Mouse (Mus musculus): Measurements from ENCODE around the gene Srms. TPM values are rescaled to one million over a fixed set of nuclear protein-coding genes. Genes with fewer than 3 reads are reported as not detected.
A peak's percentile ranks its signal among the peaks of the same experiment; 100 is the strongest.

Srms gene
- 0.19 and 0.40 TPM in 2 replicates for polyA plus RNA-seq (2015; fragmentation: Nextera tagmentation; extraction: Ambion mirVana)

DNA sequence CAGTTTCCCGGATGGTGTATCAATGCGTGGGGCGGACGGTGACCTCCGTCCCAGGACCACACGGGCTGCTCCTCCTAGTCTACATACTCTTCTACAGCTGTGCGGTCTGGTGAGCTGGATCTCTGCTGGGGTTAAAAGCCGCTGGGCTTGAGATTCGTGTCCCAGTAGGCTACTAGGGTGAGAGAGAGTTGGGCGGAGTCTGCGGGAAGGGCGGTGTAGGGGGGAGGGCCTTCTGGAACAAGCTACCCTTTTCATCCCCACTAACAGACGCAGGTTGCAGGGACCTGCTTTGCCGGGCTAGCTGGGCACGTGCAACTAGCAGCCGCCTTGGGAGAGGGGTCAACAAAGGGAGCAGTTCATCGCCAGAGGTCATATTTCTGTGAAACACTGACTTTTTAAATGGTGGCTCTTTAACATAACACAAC lies at the start of gene Srms:
TSS of gene Srms (minus strand) at position 165 of the 425 bp plus-strand sequence.
- 1% methylated on average over 17 of the region's 17 CpGs for WGBS
- no peak within 1 kb of the TSS for H3K27ac ChIP-seq (ENCODE audit: low read length)
- H3K4me2 ChIP-seq (ENCODE audit: low read depth, low read length), result peak within 1 kb of the TSS; percentile 60
- H3K4me1 ChIP-seq (ENCODE audit: control insufficient read depth, insufficient read depth, low read length), result peaks cover 7% of the 10 kb centered on the region
- no peaks in the 10 kb centered on the region for H3K9me3 ChIP-seq (replicated peaks; ENCODE audit: control insufficient read depth, low read length)
- peak within 1 kb of the TSS; percentile 43 for H3K4me3 ChIP-seq (replicated peaks; ENCODE audit: low read length)
- no peaks in the 10 kb centered on the region for H3K36me3 ChIP-seq (ENCODE audit: control insufficient read depth, insufficient read depth, low read length)
- peaks cover 19% of the 10 kb centered on the region for H3K27me3 ChIP-seq (ENCODE audit: control insufficient read depth, insufficient read depth, low read length)
- ATAC-seq (ENCODE audit: insufficient read depth, low FRiP score), result peak; percentile 62; the same call in 1 of the 2 replicates
- peak within 1 kb of the TSS; percentile 56 for H3K9ac ChIP-seq (ENCODE audit: low read length)

DNA sequence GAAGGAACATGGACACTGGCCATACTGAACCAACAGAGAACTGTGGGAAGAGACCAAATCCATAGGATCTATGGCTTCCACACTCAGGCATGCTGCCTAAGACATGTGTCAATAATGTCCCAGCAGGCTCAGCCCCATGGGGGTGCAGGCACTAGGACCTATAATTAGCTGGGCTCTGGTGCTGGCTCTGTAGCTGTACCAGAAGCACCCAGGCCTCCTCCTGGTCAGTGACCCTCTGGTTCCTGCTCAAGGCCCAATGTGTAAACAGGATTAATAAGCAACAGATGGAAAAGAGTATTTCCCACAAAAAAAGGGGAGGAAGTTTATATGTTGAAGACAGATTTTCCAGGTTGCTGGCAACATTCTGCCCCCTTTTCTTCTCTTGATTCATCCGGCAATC lies 40.3 kb upstream of the Srms start:
- ATAC-seq (ENCODE audit: insufficient read depth, low FRiP score), result no peak
- WGBS, result 78% methylated on average over 1 of the region's 1 CpGs

DNA sequence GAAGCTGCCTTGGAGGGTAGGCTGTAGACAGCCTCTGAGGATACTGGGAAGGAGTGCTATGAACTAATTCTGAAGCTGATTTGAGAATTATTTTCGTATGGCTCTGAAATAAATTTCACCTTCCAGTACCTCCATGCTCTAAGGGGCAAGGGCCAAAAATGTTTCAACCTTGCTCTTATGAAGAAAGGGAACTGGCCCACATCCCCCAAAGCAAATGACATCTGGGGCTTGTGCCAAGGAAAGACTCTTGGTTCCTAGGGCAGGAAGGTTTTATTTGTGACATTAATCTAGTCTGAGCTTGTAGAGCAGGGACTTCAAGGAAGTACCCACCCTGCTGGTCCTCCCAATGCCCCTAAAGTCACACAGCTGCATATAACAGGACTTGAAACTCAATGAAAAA lies 38.9 kb upstream of the Srms start:
- Histone ChIP-seq H3K9me3 (replicated peaks; ENCODE audit: control insufficient read depth, low read length) (no peaks in the 10 kb centered on the region), H3K4me1 (ENCODE audit: control insufficient read depth, insufficient read depth, low read length) (no peaks in the 10 kb centered on the region), H3K36me3 (ENCODE audit: control insufficient read depth, insufficient read depth, low read length) (peaks cover 11% of the 10 kb centered on the region; the same call in 1 of the 2 replicates), H3K4me3 (replicated peaks; ENCODE audit: low read length) (no peak overlapping the region), H3K27ac (ENCODE audit: low read length) (no peak overlapping the region), H3K27me3 (ENCODE audit: control insufficient read depth, insufficient read depth, low read length) (no peaks in the 10 kb centered on the region), H3K4me2 (ENCODE audit: low read depth, low read length) (no peak overlapping the region), H3K9ac (ENCODE audit: low read length) (no peak overlapping the region)
- no peak for ATAC-seq (ENCODE audit: insufficient read depth, low FRiP score)
- WGBS, result 70% methylated on average over 1 of the region's 1 CpGs

More for the DNA sequence above, 40.3 kb upstream of the Srms start:
- Histone ChIP-seq H3K4me2 (ENCODE audit: low read depth, low read length) (no peak overlapping the region), H3K9ac (ENCODE audit: low read length) (no peak overlapping the region), H3K9me3 (replicated peaks; ENCODE audit: control insufficient read depth, low read length) (no peaks in the 10 kb centered on the region), H3K36me3 (ENCODE audit: control insufficient read depth, insufficient read depth, low read length) (peaks cover 15% of the 10 kb centered on the region), H3K27ac (ENCODE audit: low read length) (no peak overlapping the region), H3K4me3 (replicated peaks; ENCODE audit: low read length) (no peak overlapping the region), H3K4me1 (ENCODE audit: control insufficient read depth, insufficient read depth, low read length) (no peaks in the 10 kb centered on the region), H3K27me3 (ENCODE audit: control insufficient read depth, insufficient read depth, low read length) (no peaks in the 10 kb centered on the region)

DNA sequence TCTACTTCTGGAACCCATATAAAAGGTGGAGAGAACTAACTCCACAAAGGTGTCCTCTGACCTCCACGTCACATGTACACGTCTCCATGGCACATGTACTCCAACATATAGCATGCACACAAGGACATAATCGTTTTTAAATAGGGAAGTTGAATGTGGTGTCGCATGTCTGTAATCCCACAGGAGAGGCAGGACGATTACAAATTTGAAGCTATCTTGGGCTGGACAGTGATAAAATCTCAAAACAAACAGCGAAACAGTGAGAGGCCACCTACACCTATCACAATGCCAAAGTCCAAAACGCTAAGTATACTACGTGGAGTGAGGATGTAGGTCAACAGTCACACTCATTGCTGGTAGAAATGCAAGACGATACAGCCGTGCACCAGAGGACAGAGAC lies 36.2 kb upstream of the Srms start:
- peaks cover 11% of the 10 kb centered on the region; the same call in 1 of the 2 replicates for H3K36me3 ChIP-seq (ENCODE audit: control insufficient read depth, insufficient read depth, low read length)
- H3K4me3 ChIP-seq (replicated peaks; ENCODE audit: low read length), result no peak overlapping the region
- H3K27me3 ChIP-seq (ENCODE audit: control insufficient read depth, insufficient read depth, low read length), result no peaks in the 10 kb centered on the region
- no peak overlapping the region for H3K9ac ChIP-seq (ENCODE audit: low read length)
- H3K4me1 ChIP-seq (ENCODE audit: control insufficient read depth, insufficient read depth, low read length), result no peaks in the 10 kb centered on the region
- H3K27ac ChIP-seq (ENCODE audit: low read length), result no peak overlapping the region
- no peaks in the 10 kb centered on the region for H3K9me3 ChIP-seq (replicated peaks; ENCODE audit: control insufficient read depth, low read length)
- ATAC-seq (ENCODE audit: insufficient read depth, low FRiP score), result peak; percentile 78; the same call in 1 of the 2 replicates
- 66% methylated on average over 10 of the region's 10 CpGs for WGBS
- H3K4me2 ChIP-seq (ENCODE audit: low read depth, low read length), result no peak overlapping the region

DNA sequence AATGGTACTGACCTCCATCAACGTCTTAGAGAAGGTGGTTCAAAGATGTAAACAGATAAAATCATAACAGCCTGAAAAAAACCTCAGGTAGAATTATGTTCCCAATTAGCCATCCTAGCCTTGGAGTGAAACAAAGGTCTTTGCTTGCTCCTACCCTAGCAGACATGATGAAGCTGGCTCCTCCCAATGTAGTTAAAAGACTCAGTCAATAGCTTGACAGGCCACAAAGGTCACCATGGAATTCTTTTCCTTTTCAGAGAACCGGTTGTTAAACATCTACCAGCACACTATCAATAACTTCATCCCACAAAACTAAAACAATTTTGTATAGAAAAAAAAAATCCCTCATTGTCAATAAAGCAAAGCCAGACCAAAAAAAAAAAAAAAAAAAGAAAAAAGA lies 32.0 kb upstream of the Srms start:
- 18% methylated on average over 2 of the region's 2 CpGs for WGBS
- Histone ChIP-seq H3K9me3 (replicated peaks; ENCODE audit: control insufficient read depth, low read length) (no peaks in the 10 kb centered on the region), H3K36me3 (ENCODE audit: control insufficient read depth, insufficient read depth, low read length) (no peaks in the 10 kb centered on the region), H3K4me2 (ENCODE audit: low read depth, low read length) (no peak overlapping the region), H3K4me3 (replicated peaks; ENCODE audit: low read length) (no peak overlapping the region), H3K27me3 (ENCODE audit: control insufficient read depth, insufficient read depth, low read length) (no peaks in the 10 kb centered on the region), H3K9ac (ENCODE audit: low read length) (no peak overlapping the region), H3K4me1 (ENCODE audit: control insufficient read depth, insufficient read depth, low read length) (peaks cover 4% of the 10 kb centered on the region), H3K27ac (ENCODE audit: low read length) (no peak overlapping the region)
- no peak for ATAC-seq (ENCODE audit: insufficient read depth, low FRiP score)

DNA sequence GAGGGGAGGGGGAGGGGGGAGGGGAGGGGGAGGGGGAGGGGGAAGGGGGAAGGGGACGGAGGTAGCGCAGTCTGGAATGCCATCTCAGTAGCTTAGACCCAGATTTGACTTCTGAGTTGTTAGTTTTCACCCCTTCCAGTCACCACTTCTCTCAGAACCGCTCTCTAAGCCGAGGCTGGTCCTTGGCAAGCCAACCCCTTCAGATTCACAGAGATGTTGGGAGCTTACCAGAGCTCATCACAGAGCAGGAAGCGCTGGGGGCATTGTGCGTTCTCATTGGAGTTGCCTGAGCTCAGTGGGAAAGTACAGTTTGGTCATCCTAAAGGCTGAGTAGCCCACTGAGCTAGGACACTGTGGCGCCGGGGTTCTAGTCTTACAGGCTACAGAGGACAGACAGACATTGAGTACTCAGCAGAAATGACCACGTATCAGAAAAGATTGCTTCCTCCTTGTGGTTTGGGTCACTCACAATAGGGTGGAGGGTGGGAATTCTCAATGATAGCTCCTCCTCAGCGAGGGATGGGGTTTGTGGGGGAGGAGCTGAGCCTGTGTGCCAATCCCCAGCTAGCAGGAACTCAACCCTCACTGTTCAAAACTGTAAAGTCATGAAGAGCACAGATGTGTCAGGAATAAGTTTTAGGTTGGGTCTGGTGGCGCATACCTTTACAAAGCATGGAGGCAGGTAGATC lies 30.9 kb upstream of the Srms start:
- H3K4me3 ChIP-seq (replicated peaks; ENCODE audit: low read length), result no peak overlapping the region
- H3K4me2 ChIP-seq (ENCODE audit: low read depth, low read length), result peak overlapping the region; percentile 16; the same call in 1 of the 2 replicates
- no peak overlapping the region for H3K9ac ChIP-seq (ENCODE audit: low read length)
- H3K36me3 ChIP-seq (ENCODE audit: control insufficient read depth, insufficient read depth, low read length), result no peaks in the 10 kb centered on the region
- no peaks in the 10 kb centered on the region for H3K27me3 ChIP-seq (ENCODE audit: control insufficient read depth, insufficient read depth, low read length)
- no peaks in the 10 kb centered on the region for H3K9me3 ChIP-seq (replicated peaks; ENCODE audit: control insufficient read depth, low read length)
- no peak overlapping the region for H3K27ac ChIP-seq (ENCODE audit: low read length)
- 0 out of 2 replicates have a peak, but pooled peaks have one; percentile 14 for ATAC-seq (ENCODE audit: insufficient read depth, low FRiP score)
- WGBS, result 33% methylated on average over 11 of the region's 11 CpGs
- H3K4me1 ChIP-seq (ENCODE audit: control insufficient read depth, insufficient read depth, low read length), result peaks cover 4% of the 10 kb centered on the region

DNA sequence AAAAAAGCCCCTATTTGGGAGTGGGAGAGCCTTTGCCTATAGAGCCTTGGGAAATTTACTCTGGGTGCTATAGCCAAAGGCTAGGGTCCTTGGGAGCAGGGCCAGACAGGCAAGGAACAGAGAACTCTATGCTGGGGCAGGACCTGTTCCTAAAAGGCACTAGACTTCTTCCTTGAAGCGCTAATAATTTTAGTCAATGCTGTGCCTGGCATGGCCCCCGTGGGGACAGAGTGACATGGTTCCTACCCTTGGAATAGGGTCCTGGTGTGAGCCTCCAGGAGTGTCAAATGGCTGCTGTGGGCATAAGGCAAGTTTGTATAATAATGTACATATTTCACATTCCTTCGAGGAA lies 29.3 kb upstream of the Srms start:
- no peaks in the 10 kb centered on the region for H3K36me3 ChIP-seq (ENCODE audit: control insufficient read depth, insufficient read depth, low read length)
- H3K27me3 ChIP-seq (ENCODE audit: control insufficient read depth, insufficient read depth, low read length), result no peaks in the 10 kb centered on the region
- no peak for ATAC-seq (ENCODE audit: insufficient read depth, low FRiP score)
- H3K4me1 ChIP-seq (ENCODE audit: control insufficient read depth, insufficient read depth, low read length), result peaks cover 4% of the 10 kb centered on the region
- no peak overlapping the region for H3K27ac ChIP-seq (ENCODE audit: low read length)
- H3K9ac ChIP-seq (ENCODE audit: low read length), result peak overlapping the region; percentile 84
- H3K4me2 ChIP-seq (ENCODE audit: low read depth, low read length), result peak overlapping the region; percentile 71
- H3K4me3 ChIP-seq (replicated peaks; ENCODE audit: low read length), result peak overlapping the region; percentile 68
- H3K9me3 ChIP-seq (replicated peaks; ENCODE audit: control insufficient read depth, low read length), result no peaks in the 10 kb centered on the region
- WGBS, result 52% methylated on average over 3 of the region's 3 CpGs

DNA sequence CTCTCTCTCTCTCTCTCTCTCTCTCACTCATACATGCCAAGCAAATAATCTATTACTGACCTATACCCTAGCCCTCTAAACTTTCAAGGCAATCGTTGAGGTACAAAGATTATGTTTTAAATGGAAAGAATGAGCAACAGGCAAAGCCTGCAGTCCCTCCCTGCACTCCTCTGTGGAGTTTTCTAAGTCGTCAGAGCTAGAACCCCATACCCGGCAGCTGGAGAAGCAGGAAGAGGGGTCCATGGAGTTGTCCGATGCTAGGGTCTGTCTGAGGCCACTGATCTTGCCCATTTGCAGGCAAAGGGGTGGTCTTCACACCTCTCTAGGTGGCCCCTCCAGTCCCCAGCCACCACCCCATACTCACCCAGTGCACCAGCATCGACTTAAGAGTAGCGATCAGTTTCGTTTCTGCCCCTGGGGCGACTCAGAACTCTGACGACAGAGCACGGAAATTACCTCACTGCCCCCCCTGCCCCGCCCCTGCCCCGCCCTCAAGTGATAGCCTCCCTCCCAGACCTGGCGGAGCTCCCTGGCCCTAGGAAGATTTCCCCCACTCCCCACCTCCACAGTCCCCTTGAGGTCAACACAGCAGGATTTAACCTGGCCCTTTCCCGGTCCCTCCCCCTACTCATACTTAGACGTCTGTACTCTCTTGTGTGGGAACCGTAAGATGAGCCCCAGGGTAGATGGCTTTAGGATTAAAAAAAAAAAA lies 28.8 kb upstream of the Srms start, which contains the start of gene Helz2:
TSS of gene Helz2 (minus strand) at position 426 of the 712 bp plus-strand sequence.
- Histone ChIP-seq H3K9me3 (replicated peaks; ENCODE audit: control insufficient read depth, low read length) (no peaks in the 10 kb centered on the region), H3K27me3 (ENCODE audit: control insufficient read depth, insufficient read depth, low read length) (no peaks in the 10 kb centered on the region), H3K27ac (ENCODE audit: low read length) (no peak within 1 kb of the TSS), H3K9ac (ENCODE audit: low read length) (peak within 1 kb of the TSS; percentile 84), H3K4me1 (ENCODE audit: control insufficient read depth, insufficient read depth, low read length) (peaks cover 4% of the 10 kb centered on the region), H3K36me3 (ENCODE audit: control insufficient read depth, insufficient read depth, low read length) (no peaks in the 10 kb centered on the region), H3K4me2 (ENCODE audit: low read depth, low read length) (peak within 1 kb of the TSS; percentile 71), H3K4me3 (replicated peaks; ENCODE audit: low read length) (peak within 1 kb of the TSS; percentile 68)
- ATAC-seq (ENCODE audit: insufficient read depth, low FRiP score), result peak; percentile 81
- WGBS, result 7% methylated on average over 16 of the region's 16 CpGs

DNA sequence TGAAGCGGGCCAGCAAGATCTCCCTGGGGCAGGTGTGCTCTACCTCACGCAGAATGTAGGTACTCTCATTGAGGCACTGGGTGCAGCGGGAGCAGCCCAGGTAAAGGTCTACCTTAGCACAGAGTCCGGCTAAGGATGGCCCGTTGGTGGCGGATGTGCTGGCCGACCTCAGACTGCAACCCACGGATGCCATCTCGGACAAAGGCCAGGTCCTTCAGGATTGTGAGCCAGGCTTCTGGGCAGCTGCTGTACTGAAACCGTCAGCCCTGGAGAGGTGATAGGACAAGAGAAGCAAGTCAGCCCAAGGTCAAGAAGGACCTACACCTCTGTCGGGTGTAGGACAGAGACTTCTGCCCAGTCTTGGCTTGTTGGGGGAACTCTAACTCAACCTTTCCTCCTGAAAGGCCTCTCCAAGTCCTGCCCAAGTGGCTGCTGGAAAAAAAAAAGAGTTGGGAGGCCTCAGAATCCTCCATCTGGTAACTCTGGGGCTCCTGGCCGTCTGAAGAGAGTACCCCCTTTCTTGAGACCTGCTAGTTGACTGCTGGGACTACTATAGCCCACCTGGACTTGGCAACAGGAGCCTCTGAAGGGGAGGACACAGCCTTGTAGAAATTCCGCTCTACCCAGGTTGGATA lies 27.9 kb upstream of the Srms start:
- H3K9ac ChIP-seq (ENCODE audit: low read length), result peak overlapping the region; percentile 84
- no peak overlapping the region for H3K27ac ChIP-seq (ENCODE audit: low read length)
- no peaks in the 10 kb centered on the region for H3K9me3 ChIP-seq (replicated peaks; ENCODE audit: control insufficient read depth, low read length)
- peak overlapping the region; percentile 68 for H3K4me3 ChIP-seq (replicated peaks; ENCODE audit: low read length)
- WGBS, result 86% methylated on average over 13 of the region's 13 CpGs
- no peaks in the 10 kb centered on the region for H3K36me3 ChIP-seq (ENCODE audit: control insufficient read depth, insufficient read depth, low read length)
- peak overlapping the region; percentile 71 for H3K4me2 ChIP-seq (ENCODE audit: low read depth, low read length)
- no peaks in the 10 kb centered on the region for H3K27me3 ChIP-seq (ENCODE audit: control insufficient read depth, insufficient read depth, low read length)
- ATAC-seq (ENCODE audit: insufficient read depth, low FRiP score), result no peak
- H3K4me1 ChIP-seq (ENCODE audit: control insufficient read depth, insufficient read depth, low read length), result peaks cover 4% of the 10 kb centered on the region

All from stomach, embryonic 16.5 days (tissue).